Mouse (Mus musculus) forebrain, embryonic 11.5 days (tissue): ENCODE data around the gene Olfr547. TPM values are rescaled to one million over a fixed set of nuclear protein-coding genes. Genes with fewer than 3 reads are reported as not detected.

ENCODE experiments used
- ATAC-seq: fragments of 200-750 bp; cut with Nextera tagmentation; replicated peaks from 2 replicates; pipeline ENCODE4 v1.8.0; 2017; ENCODE audit warnings: moderate TSS enrichment; ENCODE audit not compliant: low FRiP score
- DNase-seq: peaks from one replicate; pipeline ENCODE4 v3.0.0-alpha.2; 2017; ENCODE audit warnings: low spot score
- H3K27ac ChIP-seq: fragments of 300-500 bp; sonication (generic); 2 replicates; pipeline ENCODE4 v1.5.1; 2014; ENCODE audit warnings: low read depth, low read length
- H3K27me3 ChIP-seq: fragments of 300-500 bp; sonication (generic); 2 replicates; pipeline ENCODE4 v1.6.1; 2014; ENCODE audit warnings: mild to moderate bottlenecking, low read length, mixed read lengths; ENCODE audit not compliant: control insufficient read depth, insufficient read depth
- H3K36me3 ChIP-seq: fragments of 300-500 bp; sonication (generic); 2 replicates; pipeline ENCODE4 v1.6.1; 2014; ENCODE audit warnings: mild to moderate bottlenecking, low read length, moderate library complexity, mixed read lengths; ENCODE audit not compliant: control insufficient read depth, insufficient read depth
- H3K4me1 ChIP-seq: fragments of 300-500 bp; sonication (generic); replicated peaks from 2 replicates; pipeline ENCODE4 v1.6.1; 2014; ENCODE audit warnings: low read length, mixed read lengths; ENCODE audit not compliant: control insufficient read depth, insufficient read depth
- H3K4me2 ChIP-seq: fragments of 300-500 bp; sonication (generic); 2 replicates; pipeline ENCODE4 v1.6.1; 2014; ENCODE audit warnings: low read depth, mild to moderate bottlenecking, low read length, moderate library complexity, mixed read lengths; ENCODE audit not compliant: severe bottlenecking
- H3K4me3 ChIP-seq: fragments of 300-500 bp; sonication (generic); 2 replicates; pipeline ENCODE4 v1.5.1; 2014; ENCODE audit warnings: low read depth, low read length
- H3K9ac ChIP-seq: fragments of 300-500 bp; sonication (generic); 2 replicates; pipeline ENCODE4 v1.6.1; 2014; ENCODE audit warnings: low read length
- H3K9me3 ChIP-seq: fragments of 300-500 bp; sonication (generic); 2 replicates; pipeline ENCODE4 v1.6.1; 2016; ENCODE audit warnings: low read length, mixed read lengths; ENCODE audit not compliant: control insufficient read depth
- WGBS: fragments of 180-500 bp; shearing (Covaris S2); extraction: QIAGEN DNeasy Blood & Tissue Kit; methylation state at CpG from one replicate; pipeline ENCODE4 v1.1.7; 2014; 5-methylcytosine and 5-hydroxymethylcytosine counted together
- polyA plus RNA-seq: library from polyadenylated mRNA; unstranded; fragments of >200 nt; fragmentation: Nextera tagmentation; extraction: Ambion mirVana; gene quantifications from 2 replicates; pipeline ENCODE4 v1.2.1, GENCODE M21; 2014

Olfr547 gene
- polyA plus RNA-seq, 1 experiment from 2014 or later: not detected

GRCm38 (mm10) chr7:102541251-102541650, 6.7 kb downstream of the Olfr547 start:
- Histone ChIP-seq H3K4me1 (no peaks in the 10 kb centered on the region), H3K4me2 (no peak overlapping the region), H3K36me3 (no peaks in the 10 kb centered on the region), H3K27ac (no peak overlapping the region), H3K9me3 (no peaks in the 10 kb centered on the region), H3K9ac (no peak overlapping the region), H3K4me3 (no peak overlapping the region), H3K27me3 (no peaks in the 10 kb centered on the region)
- WGBS: 71% methylated on average over 3 of the region's 3 CpGs
- DNase-seq (no peak), ATAC-seq (no peak)

GRCm38 (mm10) chr7:102549570-102549969, 15.0 kb downstream of the Olfr547 start, which contains the start of gene Olfr549:
TSS of gene Olfr549 (plus strand) at chr7:102549870.
- Histone ChIP-seq H3K4me2 (no peak within 1 kb of the TSS), H3K9me3 (no peaks in the 10 kb centered on the region), H3K36me3 (no peaks in the 10 kb centered on the region), H3K4me1 (no peaks in the 10 kb centered on the region), H3K27me3 (no peaks in the 10 kb centered on the region), H3K4me3 (no peak within 1 kb of the TSS), H3K9ac (no peak within 1 kb of the TSS), H3K27ac (no peak within 1 kb of the TSS)
- ATAC-seq (no peak), DNase-seq (no peak)
- 88% methylated on average over 3 of the region's 3 CpGs for WGBS

GRCm38 (mm10) chr7:102553279-102553678, 18.7 kb downstream of the Olfr547 start:
- H3K36me3 ChIP-seq: no peaks in the 10 kb centered on the region
- H3K27ac ChIP-seq: no peak overlapping the region
- no peaks in the 10 kb centered on the region for H3K9me3 ChIP-seq
- H3K4me2 ChIP-seq: no peak overlapping the region
- WGBS: 80% methylated on average over 3 of the region's 3 CpGs
- no peaks in the 10 kb centered on the region for H3K27me3 ChIP-seq
- H3K4me3 ChIP-seq: no peak overlapping the region
- ATAC-seq: no peak
- no peak overlapping the region for H3K9ac ChIP-seq
- no peaks in the 10 kb centered on the region for H3K4me1 ChIP-seq
- no peak for DNase-seq

- DNase-seq: peak; percentile 65
- ATAC-seq: peak; percentile 94
- 0 out of 2 replicates have a peak, but pooled peaks cover 2% of the 10 kb centered on the region for H3K4me1 ChIP-seq
- peak within 1 kb of the TSS; percentile 45; the same call in 1 of the 2 replicates for H3K9ac ChIP-seq
- WGBS: 22% methylated on average over 10 of the region's 10 CpGs
- H3K4me2 ChIP-seq: peak within 1 kb of the TSS; percentile 42
- H3K27ac ChIP-seq: no peak within 1 kb of the TSS
- no peaks in the 10 kb centered on the region for H3K27me3 ChIP-seq
- H3K4me3 ChIP-seq: peak within 1 kb of the TSS; percentile 29
- no peaks in the 10 kb centered on the region for H3K9me3 ChIP-seq
- H3K36me3 ChIP-seq: no peaks in the 10 kb centered on the region
These were observed 30.7 kb downstream of the Olfr547 start, which contains the start of gene Trim21 for GRCm38 (mm10) chr7:102564999-102565997. TSS of gene Trim21 (minus strand) at chr7:102565486.

DNA sequence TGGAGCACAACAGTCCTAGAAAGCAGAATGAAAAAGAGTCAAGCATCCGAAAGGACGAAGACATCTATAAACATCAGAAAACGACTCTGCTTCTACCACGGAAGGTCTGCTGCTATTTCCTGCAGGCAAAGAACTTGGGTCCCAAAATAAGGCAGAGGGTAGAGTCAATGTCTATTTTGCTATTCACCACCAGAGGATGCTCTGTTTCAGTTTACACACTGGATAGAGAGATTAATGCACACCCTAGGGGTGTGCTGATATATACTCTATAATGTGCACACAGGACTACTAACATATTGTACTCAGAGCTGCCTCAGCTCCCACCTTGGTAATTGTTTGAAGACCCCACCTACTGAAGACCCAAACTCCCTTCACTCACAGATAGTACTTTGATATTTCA, 31.7 kb downstream of the Olfr547 start:
- ATAC-seq: no peak
- 92% methylated on average over 4 of the region's 4 CpGs for WGBS
- Histone ChIP-seq H3K4me1 (0 out of 2 replicates have a peak, but pooled peaks cover 2% of the 10 kb centered on the region), H3K27ac (no peak overlapping the region), H3K27me3 (no peaks in the 10 kb centered on the region), H3K4me3 (no peak overlapping the region), H3K9ac (no peak overlapping the region), H3K4me2 (no peak overlapping the region), H3K36me3 (no peaks in the 10 kb centered on the region), H3K9me3 (no peaks in the 10 kb centered on the region)
- DNase-seq: no peak

DNA sequence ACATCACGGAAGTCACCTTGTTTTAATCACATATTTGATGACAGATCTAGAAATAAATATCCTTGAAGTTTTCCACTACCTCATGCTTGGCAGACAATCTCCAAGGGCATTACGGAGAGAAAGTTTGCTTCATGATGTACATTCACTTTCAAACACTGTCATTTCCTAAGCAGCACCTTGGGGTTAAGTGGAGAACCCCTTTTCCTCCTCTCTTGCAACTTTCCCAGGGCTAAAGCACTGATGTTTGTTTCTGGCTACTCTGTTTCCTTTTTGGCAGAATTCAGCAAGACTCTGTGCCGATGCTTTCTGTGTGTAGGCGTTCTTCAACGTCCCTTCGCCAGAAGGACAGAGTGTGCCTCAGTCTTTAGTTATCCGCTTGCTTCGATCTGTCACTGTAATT, 36.6 kb downstream of the Olfr547 start, which contains the start of gene Olfr550:
TSS of gene Olfr550 (plus strand) at position 301 of the 400 bp plus-strand sequence.
- WGBS: 94% methylated on average over 8 of the region's 8 CpGs
- H3K36me3 ChIP-seq: no peaks in the 10 kb centered on the region
- no peak within 1 kb of the TSS for H3K4me3 ChIP-seq
- no peaks in the 10 kb centered on the region for H3K9me3 ChIP-seq
- DNase-seq: no peak
- H3K9ac ChIP-seq: no peak within 1 kb of the TSS
- no peaks in the 10 kb centered on the region for H3K27me3 ChIP-seq
- no peak for ATAC-seq
- H3K27ac ChIP-seq: no peak within 1 kb of the TSS
- no peak within 1 kb of the TSS for H3K4me2 ChIP-seq
- no peaks in the 10 kb centered on the region for H3K4me1 ChIP-seq

DNA sequence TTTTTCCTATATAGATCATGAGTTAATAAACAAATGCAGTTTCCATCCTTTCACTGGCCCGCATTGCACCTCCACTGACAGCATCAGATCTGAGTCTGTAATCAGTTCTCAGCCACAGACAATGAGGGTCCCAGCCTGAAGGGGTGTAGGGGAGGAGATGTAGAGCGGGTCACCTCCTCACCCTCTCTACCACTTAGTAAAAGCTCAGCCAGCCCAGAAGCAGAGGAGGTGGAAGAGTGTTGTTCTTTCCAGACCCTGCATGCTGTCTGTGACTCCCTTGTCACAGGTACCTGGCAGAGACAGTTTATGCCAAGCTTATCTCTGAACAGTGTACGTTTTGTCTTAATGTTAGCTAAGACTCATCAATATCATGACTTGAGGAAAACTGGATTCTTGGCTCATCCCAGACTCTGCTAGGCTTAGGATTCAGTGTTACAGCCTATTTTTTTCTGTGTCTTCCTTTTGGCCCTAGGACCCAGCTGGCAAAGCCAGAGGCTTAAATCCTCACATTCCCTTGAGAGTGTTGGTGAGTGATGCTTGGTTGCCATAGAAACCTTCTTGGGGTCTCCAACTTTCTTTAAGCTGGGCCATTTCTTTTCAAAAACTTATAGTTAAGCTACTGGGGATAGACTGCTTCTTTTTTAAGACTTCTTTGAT, 38.8 kb downstream of the Olfr547 start:
- Histone ChIP-seq H3K9me3 (no peaks in the 10 kb centered on the region), H3K27ac (no peak overlapping the region), H3K27me3 (no peaks in the 10 kb centered on the region), H3K4me2 (no peak overlapping the region), H3K4me3 (no peak overlapping the region), H3K4me1 (no peaks in the 10 kb centered on the region), H3K36me3 (no peaks in the 10 kb centered on the region), H3K9ac (no peak overlapping the region)
- ATAC-seq (peak; percentile 63; the same call in 1 of the 2 replicates), DNase-seq (no peak)
- 69% methylated on average over 3 of the region's 3 CpGs for WGBS

GRCm38 (mm10) chr7:102575998-102576397, 41.4 kb downstream of the Olfr547 start:
- Histone ChIP-seq H3K27ac (no peak overlapping the region), H3K9ac (no peak overlapping the region), H3K27me3 (no peaks in the 10 kb centered on the region), H3K4me2 (no peak overlapping the region), H3K36me3 (no peaks in the 10 kb centered on the region), H3K9me3 (no peaks in the 10 kb centered on the region), H3K4me1 (no peaks in the 10 kb centered on the region), H3K4me3 (no peak overlapping the region)
- DNase-seq (no peak), ATAC-seq (no peak)
- 59% methylated on average over 6 of the region's 6 CpGs for WGBS
